Mouse (Mus musculus) embryonic facial prominence, embryonic 14.5 days (tissue): ENCODE data around the gene Olfm4. TPM values are rescaled to one million over a fixed set of nuclear protein-coding genes. Genes with fewer than 3 reads are reported as not detected.

Experiments used
- ATAC-seq: fragments of 200-750 bp; cut with Nextera tagmentation; 2 replicates; pipeline ENCODE4 v1.8.0; 2017; ENCODE audit warnings: low read depth, moderate number of reproducible peaks, moderate TSS enrichment
- DNase-seq: peaks from one replicate; pipeline ENCODE4 v3.0.0-alpha.2; 2015; ENCODE audit warnings: low spot score
- H3K27ac ChIP-seq: fragments of 300-500 bp; sonication (generic); replicated peaks from 2 replicates; pipeline ENCODE4 v1.5.1; 2014; ENCODE audit warnings: low read depth, mild to moderate bottlenecking, low read length, moderate library complexity
- H3K27me3 ChIP-seq: fragments of 300-500 bp; sonication (generic); replicated peaks from 2 replicates; pipeline ENCODE4 v1.6.1; 2014; ENCODE audit warnings: low read length; ENCODE audit not compliant: control insufficient read depth, insufficient read depth
- H3K36me3 ChIP-seq: fragments of 300-500 bp; sonication (generic); 2 replicates; pipeline ENCODE4 v1.6.1; 2014; ENCODE audit warnings: low read length, mixed read lengths; ENCODE audit not compliant: control insufficient read depth, insufficient read depth
- H3K4me1 ChIP-seq: fragments of 300-500 bp; sonication (generic); 2 replicates; pipeline ENCODE4 v1.6.1; 2014; ENCODE audit warnings: antibody characterized with exemption, low read length; ENCODE audit not compliant: control insufficient read depth, insufficient read depth
- H3K4me2 ChIP-seq: fragments of 300-500 bp; sonication (generic); 2 replicates; pipeline ENCODE4 v1.6.1; 2014; ENCODE audit warnings: low read depth, mild to moderate bottlenecking, low read length, moderate library complexity, mixed read lengths
- H3K4me3 ChIP-seq: fragments of 300-500 bp; sonication (generic); 2 replicates; pipeline ENCODE4 v1.5.1; 2014; ENCODE audit warnings: low read depth, mild to moderate bottlenecking, low read length
- H3K9ac ChIP-seq: fragments of 300-500 bp; sonication (generic); 2 replicates; pipeline ENCODE4 v1.6.1; 2014; ENCODE audit warnings: low read depth, mild to moderate bottlenecking, low read length, moderate library complexity, mixed read lengths
- H3K9me3 ChIP-seq: fragments of 300-500 bp; sonication (generic); 2 replicates; pipeline ENCODE4 v1.6.1; 2016; ENCODE audit warnings: low read length; ENCODE audit not compliant: control insufficient read depth
- WGBS: fragments of 180-500 bp; shearing (Covaris S2); extraction: QIAGEN DNeasy Blood & Tissue Kit; methylation state at CpG from one replicate; pipeline ENCODE4 v1.1.7; 2014; 5-methylcytosine and 5-hydroxymethylcytosine counted together
- polyA plus RNA-seq: library from polyadenylated mRNA; unstranded; fragments of >200 nt; fragmentation: Nextera tagmentation; extraction: Ambion mirVana; gene quantifications from 2 replicates; pipeline ENCODE4 v1.2.1, GENCODE M21; 2014

The Olfm4 gene
- 1.1 TPM in 2 replicates for polyA plus RNA-seq

DNA sequence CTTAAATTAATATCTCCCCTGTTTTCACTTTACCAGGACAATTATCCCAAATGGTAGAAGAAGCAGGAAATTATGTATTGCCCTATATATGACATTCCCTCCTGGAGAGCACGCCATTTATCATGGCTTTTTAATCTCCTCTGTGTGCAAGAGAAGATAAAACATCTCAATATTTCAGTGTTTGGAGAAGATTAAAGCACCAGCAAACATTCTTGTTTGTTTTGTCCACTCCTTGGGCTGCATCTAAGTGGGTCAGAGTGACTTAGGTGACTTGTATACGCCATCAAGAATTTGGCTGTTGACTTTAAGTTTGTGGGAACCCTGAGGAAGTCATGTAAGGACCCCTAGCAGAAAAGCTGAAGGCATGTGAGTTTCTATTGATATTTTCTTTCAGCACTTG, at the start of gene Olfm4:
Olfm4 (plus strand) TSS at position 301 of the 400 bp plus-strand sequence.
- WGBS: 73% methylated on average over 2 of the region's 2 CpGs
- Histone ChIP-seq H3K27ac (no peak within 1 kb of the TSS), H3K9ac (no peak within 1 kb of the TSS), H3K9me3 (no peaks in the 10 kb centered on the region), H3K4me2 (no peak within 1 kb of the TSS), H3K27me3 (no peaks in the 10 kb centered on the region), H3K4me3 (no peak within 1 kb of the TSS), H3K36me3 (no peaks in the 10 kb centered on the region), H3K4me1 (no peaks in the 10 kb centered on the region)
- DNase-seq (no peak), ATAC-seq (no peak)

GRCm38 (mm10) chr14:79934426-79934825, 49.5 kb upstream of the Olfm4 start:
- no peak overlapping the region for H3K4me3 ChIP-seq
- H3K27me3 ChIP-seq: no peaks in the 10 kb centered on the region
- H3K4me1 ChIP-seq: no peaks in the 10 kb centered on the region
- H3K9me3 ChIP-seq: no peaks in the 10 kb centered on the region
- no peak for DNase-seq
- ATAC-seq: no peak
- no peak overlapping the region for H3K27ac ChIP-seq
- H3K4me2 ChIP-seq: no peak overlapping the region
- H3K36me3 ChIP-seq: no peaks in the 10 kb centered on the region
- WGBS: 59% methylated on average over 4 of the region's 4 CpGs
- no peak overlapping the region for H3K9ac ChIP-seq

DNA sequence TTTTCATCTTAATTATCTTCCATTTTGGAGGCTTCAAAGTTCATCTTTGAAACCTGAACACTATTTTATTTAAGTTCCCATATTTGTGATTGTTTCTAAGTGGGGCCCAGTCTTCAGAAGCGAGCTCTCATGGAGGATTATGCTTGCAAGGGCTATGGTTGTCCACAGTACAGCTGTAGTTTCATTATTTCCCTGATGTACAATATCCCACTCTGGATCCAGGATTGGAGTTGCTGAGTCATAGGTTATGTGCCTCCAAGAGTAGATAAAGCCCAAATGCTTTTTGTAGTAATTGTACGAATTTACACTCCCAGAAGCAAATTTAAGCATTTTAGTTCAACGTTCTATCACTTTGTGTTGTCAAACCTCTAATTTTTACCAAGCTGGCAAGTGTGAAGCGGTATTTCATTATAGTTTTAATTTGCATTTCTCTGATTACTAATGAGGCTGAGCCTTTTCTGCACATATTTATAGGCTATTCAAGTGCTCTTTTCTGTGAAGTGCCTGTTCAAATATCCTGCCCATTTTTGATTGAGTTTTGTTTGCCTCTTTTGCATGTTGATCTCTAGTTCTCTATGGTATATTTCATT, 46.9 kb upstream of the Olfm4 start:
- H3K27ac ChIP-seq: no peak overlapping the region
- 91% methylated on average over 4 of the region's 4 CpGs for WGBS

DNA sequence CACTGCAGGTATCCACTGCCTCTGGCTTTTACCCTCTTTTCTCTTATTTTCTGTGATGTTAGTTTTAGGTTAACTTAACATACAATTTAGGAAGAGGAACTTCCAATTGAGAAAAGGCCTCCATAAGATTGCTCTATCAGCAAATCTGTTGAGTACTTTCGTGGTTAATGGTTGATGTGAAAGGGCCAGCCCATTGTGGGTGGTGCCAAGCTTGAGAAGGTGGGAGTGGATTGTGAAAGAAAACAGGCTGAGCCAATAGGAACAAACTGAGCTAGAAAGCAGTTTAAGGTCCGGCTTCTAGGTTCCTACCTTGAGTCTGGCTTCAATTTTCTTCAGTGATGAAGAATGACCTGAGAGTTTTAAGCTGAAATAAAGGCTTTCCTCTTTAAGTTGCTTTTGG, 38.0 kb upstream of the Olfm4 start:
- Histone ChIP-seq H3K27ac (no peak overlapping the region), H3K27me3 (no peaks in the 10 kb centered on the region), H3K36me3 (no peaks in the 10 kb centered on the region), H3K9me3 (no peaks in the 10 kb centered on the region), H3K4me2 (no peak overlapping the region), H3K4me3 (no peak overlapping the region), H3K9ac (no peak overlapping the region), H3K4me1 (no peaks in the 10 kb centered on the region)
- no peak for ATAC-seq
- DNase-seq: no peak
- 61% methylated on average over 2 of the region's 2 CpGs for WGBS

More for the DNA sequence above, 46.9 kb upstream of the Olfm4 start:
- Histone ChIP-seq H3K4me2 (no peak overlapping the region), H3K9me3 (no peaks in the 10 kb centered on the region), H3K9ac (no peak overlapping the region), H3K27me3 (no peaks in the 10 kb centered on the region), H3K36me3 (no peaks in the 10 kb centered on the region), H3K4me1 (no peaks in the 10 kb centered on the region), H3K4me3 (no peak overlapping the region)
- DNase-seq (no peak), ATAC-seq (no peak)

DNA sequence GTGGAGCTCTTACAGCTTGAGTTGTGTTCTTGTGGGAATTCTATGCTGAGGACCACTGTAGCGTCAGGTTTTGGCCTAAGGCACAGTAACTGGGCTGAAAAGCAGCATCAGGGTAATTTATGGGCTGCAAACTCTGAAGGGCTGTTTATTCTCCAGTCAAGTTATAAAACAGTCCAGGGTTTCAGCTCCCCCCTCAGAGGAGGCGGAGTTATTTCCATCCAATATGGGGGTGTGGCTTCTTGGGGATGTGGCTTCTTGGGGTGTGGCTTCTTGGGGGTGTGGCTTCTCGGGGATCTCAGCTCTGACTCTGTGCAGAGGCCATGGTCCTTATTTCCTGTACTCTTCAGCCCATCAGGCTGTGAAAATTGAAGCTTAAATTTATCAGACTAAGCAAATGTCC, 28.2 kb upstream of the Olfm4 start:
- H3K4me2 ChIP-seq: no peak overlapping the region
- H3K9me3 ChIP-seq: no peaks in the 10 kb centered on the region
- H3K4me3 ChIP-seq: no peak overlapping the region
- no peak overlapping the region for H3K27ac ChIP-seq
- H3K4me1 ChIP-seq: no peaks in the 10 kb centered on the region
- no peaks in the 10 kb centered on the region for H3K27me3 ChIP-seq
- WGBS: 74% methylated on average over 3 of the region's 3 CpGs
- DNase-seq (no peak), ATAC-seq (no peak)
- H3K9ac ChIP-seq: no peak overlapping the region
- H3K36me3 ChIP-seq: no peaks in the 10 kb centered on the region

DNA sequence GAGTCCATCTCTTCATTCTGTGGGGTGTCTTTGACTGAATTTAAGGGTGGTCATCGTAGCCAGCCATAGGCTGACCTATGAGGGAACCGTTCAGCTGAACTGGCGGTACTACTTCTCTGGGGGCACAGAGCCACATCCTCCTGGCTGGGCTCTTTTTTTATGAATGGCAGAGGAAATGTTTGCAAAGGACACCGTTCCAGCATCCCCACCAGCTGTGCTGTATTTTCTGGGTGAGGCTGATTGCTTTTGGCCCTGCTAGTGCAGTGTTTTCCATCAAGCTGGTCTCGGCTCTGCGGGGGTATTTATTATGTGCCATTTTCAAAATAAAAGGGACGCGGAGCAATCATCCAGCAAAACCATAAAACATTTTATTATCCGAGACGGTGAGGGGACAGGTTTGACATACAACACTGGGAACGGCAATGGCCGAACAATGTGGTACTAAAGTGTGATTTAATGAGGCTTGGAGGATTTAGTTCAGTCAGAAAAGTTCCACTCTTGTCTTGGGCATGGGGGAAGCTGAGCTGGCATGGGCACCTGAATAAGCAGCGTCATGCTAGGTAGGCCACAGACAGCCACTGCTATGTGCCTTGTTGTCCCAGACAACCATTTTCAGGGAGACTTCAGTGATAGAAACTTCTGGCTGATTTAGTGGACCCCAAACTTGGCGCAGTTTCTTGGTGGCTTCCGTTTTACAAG, 25.9 kb upstream of the Olfm4 start:
- H3K9ac ChIP-seq: no peak overlapping the region
- 85% methylated on average over 15 of the region's 15 CpGs for WGBS
- H3K27me3 ChIP-seq: no peaks in the 10 kb centered on the region
- ATAC-seq: no peak
- H3K9me3 ChIP-seq: no peaks in the 10 kb centered on the region
- H3K4me1 ChIP-seq: no peaks in the 10 kb centered on the region
- H3K4me3 ChIP-seq: no peak overlapping the region
- no peaks in the 10 kb centered on the region for H3K36me3 ChIP-seq
- no peak overlapping the region for H3K4me2 ChIP-seq
- DNase-seq: no peak
- no peak overlapping the region for H3K27ac ChIP-seq

DNA sequence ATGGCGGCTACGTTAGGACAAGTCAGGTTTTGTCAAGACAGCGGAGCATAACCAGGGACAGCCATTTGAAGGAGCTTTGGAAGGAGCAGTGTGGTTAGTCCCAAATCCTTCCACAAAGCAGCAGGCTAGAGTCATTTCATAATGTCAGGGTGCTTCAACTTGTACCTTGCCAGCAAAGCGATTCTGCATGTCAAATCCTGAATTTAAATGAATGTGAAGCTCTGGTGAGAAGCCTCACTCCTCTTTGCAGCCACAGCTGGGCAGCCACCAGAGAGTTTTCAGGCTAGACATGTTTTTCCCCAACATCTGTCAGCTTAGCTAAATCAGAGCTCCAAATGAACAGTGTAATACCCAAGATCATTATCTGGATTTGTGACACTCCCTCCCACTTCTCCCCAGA, 22.7 kb upstream of the Olfm4 start:
- Histone ChIP-seq H3K4me3 (no peak overlapping the region), H3K9ac (no peak overlapping the region), H3K36me3 (no peaks in the 10 kb centered on the region), H3K4me2 (no peak overlapping the region), H3K27ac (no peak overlapping the region), H3K27me3 (no peaks in the 10 kb centered on the region), H3K9me3 (no peaks in the 10 kb centered on the region), H3K4me1 (no peaks in the 10 kb centered on the region)
- ATAC-seq (peak; percentile 80), DNase-seq (peak; percentile 69)
- WGBS: 53% methylated on average over 4 of the region's 4 CpGs

DNA sequence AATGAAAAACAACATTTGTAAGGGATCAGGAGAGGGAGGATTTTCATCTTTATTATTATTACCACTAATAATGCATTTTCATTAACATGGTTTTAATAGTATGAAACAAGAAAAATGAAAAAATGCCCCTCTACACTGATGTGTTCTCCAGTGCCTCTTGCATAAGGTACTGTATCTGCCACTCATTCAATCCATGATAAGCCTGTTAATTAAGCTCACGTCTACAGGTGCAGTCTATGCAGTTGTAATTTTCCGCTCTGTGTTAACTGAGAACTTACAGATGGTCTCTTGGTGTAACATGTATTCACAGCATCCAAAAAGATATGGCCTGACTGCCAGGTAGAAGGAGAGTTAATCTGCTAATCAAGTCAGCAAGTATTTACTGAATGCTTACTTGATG, 22.3 kb upstream of the Olfm4 start:
- H3K4me1 ChIP-seq: no peaks in the 10 kb centered on the region
- H3K27me3 ChIP-seq: no peaks in the 10 kb centered on the region
- no peaks in the 10 kb centered on the region for H3K36me3 ChIP-seq
- no peak overlapping the region for H3K4me3 ChIP-seq
- no peak overlapping the region for H3K27ac ChIP-seq
- ATAC-seq (peak; percentile 87), DNase-seq (no peak)
- 60% methylated on average over 2 of the region's 2 CpGs for WGBS
- no peaks in the 10 kb centered on the region for H3K9me3 ChIP-seq
- H3K4me2 ChIP-seq: no peak overlapping the region
- no peak overlapping the region for H3K9ac ChIP-seq

DNA sequence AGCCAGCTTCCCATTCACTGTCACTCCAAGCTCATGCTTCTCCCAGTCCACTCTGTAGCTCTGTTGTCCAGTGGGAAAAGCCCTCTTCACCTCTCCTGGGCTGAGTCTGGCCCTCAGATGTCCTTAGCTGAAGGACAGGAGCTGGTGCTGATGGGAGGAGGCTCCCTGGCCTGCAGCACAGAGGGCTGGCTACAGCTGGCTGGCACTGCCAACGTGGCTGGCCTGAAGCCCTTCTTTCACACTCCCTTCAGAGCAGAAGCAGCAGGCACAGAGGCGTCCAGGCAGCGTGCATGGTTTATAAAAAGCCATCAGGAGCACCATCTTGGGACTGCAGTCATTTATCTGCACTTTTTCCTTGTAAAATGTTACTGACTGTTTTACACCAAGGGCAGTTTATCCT, 13.7 kb upstream of the Olfm4 start:
- no peak overlapping the region for H3K4me2 ChIP-seq
- H3K36me3 ChIP-seq: no peaks in the 10 kb centered on the region
- H3K9ac ChIP-seq: no peak overlapping the region
- H3K4me1 ChIP-seq: no peaks in the 10 kb centered on the region
- H3K27ac ChIP-seq: no peak overlapping the region
- DNase-seq: no peak
- WGBS: 77% methylated on average over 3 of the region's 3 CpGs
- H3K9me3 ChIP-seq: no peaks in the 10 kb centered on the region
- ATAC-seq: no peak
- no peak overlapping the region for H3K4me3 ChIP-seq
- H3K27me3 ChIP-seq: no peaks in the 10 kb centered on the region
